Mouse (Mus musculus) heart, postnatal 0 days (tissue): ENCODE measurements around the gene Susd4. TPM values are rescaled to one million over a fixed set of nuclear protein-coding genes. Genes with fewer than 3 reads are reported as not detected.

ENCODE experiments used
- ATAC-seq: fragments of 200-750 bp; cut with Nextera tagmentation; 2 replicates; pipeline ENCODE4 v1.8.0; 2017; ENCODE audit warnings: low read depth, moderate number of reproducible peaks, moderate library complexity; ENCODE audit not compliant: insufficient read depth
- DNase-seq: peaks from one replicate; pipeline ENCODE4 v3.0.0-alpha.2; 2016; ENCODE audit warnings: low spot score
- H3K27ac ChIP-seq: fragments of 300-500 bp; sonication (generic); 2 replicates; pipeline ENCODE4 v1.5.1; 2014; ENCODE audit warnings: low read depth, mild to moderate bottlenecking
- H3K27me3 ChIP-seq: fragments of 300-500 bp; sonication (generic); 2 replicates; pipeline ENCODE4 v1.6.1; 2014; ENCODE audit warnings: low read length, mixed read lengths; ENCODE audit not compliant: control insufficient read depth, insufficient read depth
- H3K36me3 ChIP-seq: fragments of 300-500 bp; sonication (generic); replicated peaks from 2 replicates; pipeline ENCODE4 v1.6.1; 2014; ENCODE audit warnings: low read length, mixed read lengths; ENCODE audit not compliant: control insufficient read depth, insufficient read depth
- H3K4me1 ChIP-seq: fragments of 300-500 bp; sonication (generic); 2 replicates; pipeline ENCODE4 v1.6.1; 2014; ENCODE audit warnings: antibody characterized with exemption; ENCODE audit not compliant: control insufficient read depth, insufficient read depth
- H3K4me2 ChIP-seq: fragments of 300-500 bp; sonication (generic); 2 replicates; pipeline ENCODE4 v1.6.1; 2014; ENCODE audit warnings: low read depth, mild to moderate bottlenecking, low read length, moderate library complexity
- H3K4me3 ChIP-seq: fragments of 300-500 bp; sonication (generic); 2 replicates; pipeline ENCODE4 v1.5.1; 2014; ENCODE audit warnings: low read depth, low read length
- H3K9ac ChIP-seq: fragments of 300-500 bp; sonication (generic); replicated peaks from 2 replicates; pipeline ENCODE4 v1.6.1; 2014; ENCODE audit warnings: low read depth, low read length, mixed read lengths
- H3K9me3 ChIP-seq: fragments of 300-500 bp; sonication (generic); replicated peaks from 2 replicates; pipeline ENCODE4 v1.6.1; 2016; ENCODE audit warnings: low read length; ENCODE audit not compliant: control insufficient read depth
- CTCF ChIP-seq: IDR thresholded peaks from 2 replicates; pipeline ENCODE4 v1.5.1; 2016; ENCODE audit warnings: antibody characterized with exemption, control low read depth, low read depth
- EP300 ChIP-seq: IDR thresholded peaks from 2 replicates; pipeline ENCODE4 v1.6.1; 2016; ENCODE audit warnings: antibody characterized with exemption, low read depth
- WGBS: fragments of 180-500 bp; shearing (Covaris S2); extraction: QIAGEN DNeasy Blood & Tissue Kit; methylation state at CpG from one replicate; pipeline ENCODE4 v1.1.7; 2014; 5-methylcytosine and 5-hydroxymethylcytosine counted together
- polyA plus RNA-seq: library from polyadenylated mRNA; unstranded; fragments of >200 nt; fragmentation: Nextera tagmentation; extraction: Ambion mirVana; gene quantifications from 2 replicates; pipeline ENCODE4 v1.2.1, GENCODE M21; 2015
- total RNA-seq: library from RNA; depleted of rRNA; stranded (reverse); fragments of >200 nt; gene quantifications from 2 replicates; pipeline ENCODE4 v1.2.3, GENCODE M21; 2014; ENCODE audit warnings: low replicate concordance

Gene Susd4
- total and polyA plus RNA-seq, 2 experiments from 2014 or later, result 1.8 to 6.4 TPM

DNA sequence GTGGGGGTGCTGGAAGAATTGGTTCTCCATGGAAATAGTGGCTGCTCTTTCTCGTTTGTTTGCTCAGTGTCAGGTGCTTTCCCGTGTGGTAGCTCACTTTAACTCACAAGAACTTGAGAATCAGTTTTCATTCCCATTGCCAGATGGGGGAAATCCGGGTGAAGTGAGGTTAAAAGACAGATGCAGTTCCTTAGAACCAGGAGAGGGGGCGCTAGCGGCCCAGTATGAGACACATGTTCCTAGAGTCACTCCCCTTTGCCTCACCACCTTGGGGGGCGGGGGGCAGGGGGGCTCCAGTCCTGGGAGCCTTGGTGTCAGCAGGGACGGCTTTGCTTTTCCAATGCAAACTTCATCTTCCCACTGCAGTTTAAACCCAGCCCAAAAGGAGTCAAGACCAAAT lies 23.4 kb downstream of the Susd4 start:
- DNase-seq (no peak), ATAC-seq (no peak)
- Histone ChIP-seq H3K4me2 (no peak overlapping the region), H3K36me3 (no peaks in the 10 kb centered on the region), H3K27me3 (no peaks in the 10 kb centered on the region), H3K9ac (no peak overlapping the region), H3K4me3 (no peak overlapping the region), H3K27ac (no peak overlapping the region), H3K9me3 (no peaks in the 10 kb centered on the region), H3K4me1 (peaks cover under 1% of the 10 kb centered on the region; the same call in 1 of the 2 replicates)
- WGBS, result 46% methylated on average over 7 of the region's 7 CpGs
- TF ChIP-seq EP300, result no peak
- no peak for TF ChIP-seq CTCF

GRCm38 (mm10) chr1:182788896-182789295 lies 25.2 kb downstream of the Susd4 start:
- ATAC-seq (no peak), DNase-seq (no peak)
- TF ChIP-seq CTCF (no peak), EP300 (no peak)
- WGBS, result 40% methylated on average over 6 of the region's 6 CpGs
- Histone ChIP-seq H3K9me3 (no peaks in the 10 kb centered on the region), H3K9ac (no peak overlapping the region), H3K4me1 (peaks cover 7% of the 10 kb centered on the region; the same call in 1 of the 2 replicates), H3K4me3 (no peak overlapping the region), H3K27me3 (no peaks in the 10 kb centered on the region), H3K27ac (no peak overlapping the region), H3K36me3 (no peaks in the 10 kb centered on the region), H3K4me2 (no peak overlapping the region)

DNA sequence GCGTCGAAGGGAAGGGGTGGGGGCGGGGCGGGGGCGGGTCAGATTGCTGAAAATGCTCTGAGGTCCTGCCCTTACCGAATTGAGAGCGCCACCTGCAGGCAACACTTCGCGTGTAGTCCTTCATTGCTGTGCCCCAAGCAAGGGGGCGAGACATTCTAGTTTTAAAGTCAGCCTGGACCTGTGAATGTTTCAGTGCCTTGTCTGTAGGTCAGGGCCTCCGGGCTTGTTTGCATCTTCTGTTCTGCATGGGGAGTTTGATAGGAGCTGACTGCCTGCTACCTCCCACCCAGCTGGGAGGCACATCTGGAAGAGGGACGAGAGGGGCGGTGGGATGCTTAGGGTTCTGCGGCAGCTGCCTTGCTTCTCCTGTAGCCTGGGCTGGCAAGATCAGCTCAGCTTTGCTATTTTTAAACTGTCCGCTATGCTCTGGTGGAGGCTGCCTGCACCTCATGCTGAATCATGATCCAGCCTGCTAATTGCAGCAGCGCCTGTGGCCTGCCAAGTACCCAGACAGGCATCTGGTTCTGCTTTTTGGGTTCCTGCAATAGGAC lies 28.9 kb downstream of the Susd4 start:
- DNase-seq, result peak; percentile 73
- WGBS, result 14% methylated on average over 16 of the region's 16 CpGs
- H3K4me3 ChIP-seq, result peak overlapping the region; percentile 11; the same call in 1 of the 2 replicates
- H3K4me1 ChIP-seq, result peaks cover 7% of the 10 kb centered on the region; the same call in 1 of the 2 replicates
- TF ChIP-seq CTCF, result peak; percentile 54
- TF ChIP-seq EP300, result no peak
- no peaks in the 10 kb centered on the region for H3K27me3 ChIP-seq
- ATAC-seq, result peak; percentile 87
- H3K9ac ChIP-seq, result peak overlapping the region; percentile 30; the same call in 1 of the 2 replicates
- H3K4me2 ChIP-seq, result peak overlapping the region; percentile 40
- H3K36me3 ChIP-seq, result no peaks in the 10 kb centered on the region
- no peaks in the 10 kb centered on the region for H3K9me3 ChIP-seq
- H3K27ac ChIP-seq, result peak overlapping the region; percentile 81

DNA sequence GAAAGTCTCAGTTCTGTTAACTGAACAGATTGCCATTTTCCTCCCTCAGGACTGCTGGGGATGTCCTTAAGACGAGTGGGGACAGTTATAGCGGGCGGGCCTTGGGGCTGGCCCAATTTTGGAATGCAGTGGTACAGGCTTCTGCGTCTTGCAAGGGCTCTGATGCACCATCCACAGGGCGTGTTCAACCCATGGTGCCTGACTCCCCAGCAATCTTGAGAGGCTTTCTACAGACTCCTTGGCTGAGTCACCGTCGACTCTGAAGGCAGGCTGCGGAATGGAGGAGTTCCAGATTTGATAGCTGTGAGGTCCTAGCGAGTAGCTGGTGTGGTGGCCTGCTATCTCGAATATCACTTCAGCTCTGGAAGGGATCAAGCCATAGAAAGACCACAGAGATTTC lies 30.6 kb downstream of the Susd4 start:
- Histone ChIP-seq H3K4me2 (no peak overlapping the region), H3K4me1 (peaks cover 7% of the 10 kb centered on the region; the same call in 1 of the 2 replicates), H3K36me3 (no peaks in the 10 kb centered on the region), H3K9ac (no peak overlapping the region), H3K27me3 (no peaks in the 10 kb centered on the region), H3K9me3 (no peaks in the 10 kb centered on the region), H3K27ac (no peak overlapping the region), H3K4me3 (no peak overlapping the region)
- DNase-seq, result no peak
- 79% methylated on average over 10 of the region's 10 CpGs for WGBS
- TF ChIP-seq CTCF (no peak), EP300 (no peak)
- no peak for ATAC-seq

GRCm38 (mm10) chr1:182794628-182795027 lies 31.0 kb downstream of the Susd4 start:
- Histone ChIP-seq H3K4me2 (no peak overlapping the region), H3K36me3 (no peaks in the 10 kb centered on the region), H3K9me3 (no peaks in the 10 kb centered on the region), H3K27me3 (no peaks in the 10 kb centered on the region), H3K27ac (no peak overlapping the region), H3K9ac (no peak overlapping the region), H3K4me1 (peaks cover 7% of the 10 kb centered on the region; the same call in 1 of the 2 replicates), H3K4me3 (no peak overlapping the region)
- DNase-seq, result no peak
- 84% methylated on average over 9 of the region's 9 CpGs for WGBS
- TF ChIP-seq CTCF (no peak), EP300 (no peak)
- no peak for ATAC-seq

DNA sequence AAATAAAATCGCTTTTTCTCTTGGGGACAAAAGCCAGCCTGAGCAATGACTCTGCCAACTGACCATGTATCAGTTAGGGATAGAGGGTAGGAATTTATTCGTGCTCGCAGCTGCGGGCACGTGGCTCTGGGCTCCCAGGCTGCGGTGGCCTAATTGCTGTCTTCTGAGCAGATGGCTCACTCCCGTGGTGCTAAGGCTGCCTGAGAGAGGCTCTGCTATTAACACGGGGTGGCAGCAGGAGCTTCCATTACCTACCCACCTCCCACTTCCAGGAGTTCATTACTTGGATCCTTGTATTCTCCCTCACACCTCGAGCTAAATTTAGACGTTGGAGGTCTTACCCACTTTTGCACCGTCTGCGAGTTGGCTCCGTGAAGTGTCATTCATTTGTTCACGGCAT lies 33.4 kb downstream of the Susd4 start:
- TF ChIP-seq EP300 (no peak), CTCF (peak; percentile 23)
- 0 out of 2 replicates have a peak, but pooled peaks have one; percentile 27 for ATAC-seq
- Histone ChIP-seq H3K9ac (no peak overlapping the region; the same call in 1 of the 2 replicates), H3K4me3 (no peak overlapping the region), H3K36me3 (no peaks in the 10 kb centered on the region), H3K4me2 (no peak overlapping the region), H3K27ac (no peak overlapping the region), H3K4me1 (peaks cover 6% of the 10 kb centered on the region; the same call in 1 of the 2 replicates), H3K27me3 (no peaks in the 10 kb centered on the region), H3K9me3 (no peaks in the 10 kb centered on the region)
- DNase-seq, result no peak
- 38% methylated on average over 14 of the region's 14 CpGs for WGBS
